Mouse (Mus musculus): Measurements from ENCODE around the gene 3300002I08Rik.
"Not testable (repeated sequence)": the region's sequence is repeated elsewhere in the genome, so short reads cannot be mapped to it uniquely, and the experiment has no call there.

GRCm38 (mm10) chr2:150385553-150386106 lies 23.1 kb upstream of the 3300002I08Rik start:
- not testable (repeated sequence) for TF ChIP-seq CTCF (conservative IDR thresholded peaks at IDR 0.05; ENCODE audit: insufficient read depth, insufficient read length, low read depth, low read length); POLR2A (IDR thresholded peaks at IDR 0.05; ENCODE audit: low read depth, low read length)
